Mouse (Mus musculus) embryonic facial prominence, embryonic 14.5 days (tissue): ENCODE results near the gene Gjc1. TPM values are rescaled to one million over a fixed set of nuclear protein-coding genes. Genes with fewer than 3 reads are reported as not detected.

Source experiments
- ATAC-seq: fragments of 200-750 bp; cut with Nextera tagmentation; 2 replicates; pipeline ENCODE4 v1.8.0; 2017; ENCODE audit warnings: low read depth, moderate number of reproducible peaks, moderate TSS enrichment
- DNase-seq: peaks from one replicate; pipeline ENCODE4 v3.0.0-alpha.2; 2015; ENCODE audit warnings: low spot score
- H3K27ac ChIP-seq: fragments of 300-500 bp; sonication (generic); replicated peaks from 2 replicates; pipeline ENCODE4 v1.5.1; 2014; ENCODE audit warnings: low read depth, mild to moderate bottlenecking, low read length, moderate library complexity
- H3K27me3 ChIP-seq: fragments of 300-500 bp; sonication (generic); replicated peaks from 2 replicates; pipeline ENCODE4 v1.6.1; 2014; ENCODE audit warnings: low read length; ENCODE audit not compliant: control insufficient read depth, insufficient read depth
- H3K36me3 ChIP-seq: fragments of 300-500 bp; sonication (generic); 2 replicates; pipeline ENCODE4 v1.6.1; 2014; ENCODE audit warnings: low read length, mixed read lengths; ENCODE audit not compliant: control insufficient read depth, insufficient read depth
- H3K4me1 ChIP-seq: fragments of 300-500 bp; sonication (generic); 2 replicates; pipeline ENCODE4 v1.6.1; 2014; ENCODE audit warnings: antibody characterized with exemption, low read length; ENCODE audit not compliant: control insufficient read depth, insufficient read depth
- H3K4me2 ChIP-seq: fragments of 300-500 bp; sonication (generic); 2 replicates; pipeline ENCODE4 v1.6.1; 2014; ENCODE audit warnings: low read depth, mild to moderate bottlenecking, low read length, moderate library complexity, mixed read lengths
- H3K4me3 ChIP-seq: fragments of 300-500 bp; sonication (generic); 2 replicates; pipeline ENCODE4 v1.5.1; 2014; ENCODE audit warnings: low read depth, mild to moderate bottlenecking, low read length
- H3K9ac ChIP-seq: fragments of 300-500 bp; sonication (generic); 2 replicates; pipeline ENCODE4 v1.6.1; 2014; ENCODE audit warnings: low read depth, mild to moderate bottlenecking, low read length, moderate library complexity, mixed read lengths
- H3K9me3 ChIP-seq: fragments of 300-500 bp; sonication (generic); 2 replicates; pipeline ENCODE4 v1.6.1; 2016; ENCODE audit warnings: low read length; ENCODE audit not compliant: control insufficient read depth
- WGBS: fragments of 180-500 bp; shearing (Covaris S2); extraction: QIAGEN DNeasy Blood & Tissue Kit; methylation state at CpG from one replicate; pipeline ENCODE4 v1.1.7; 2014; 5-methylcytosine and 5-hydroxymethylcytosine counted together
- polyA plus RNA-seq: library from polyadenylated mRNA; unstranded; fragments of >200 nt; fragmentation: Nextera tagmentation; extraction: Ambion mirVana; gene quantifications from 2 replicates; pipeline ENCODE4 v1.2.1, GENCODE M21; 2014

The Gjc1 gene
- 46.0 and 49.6 TPM in 2 replicates for polyA plus RNA-seq

- H3K9me3 ChIP-seq, result no peaks in the 10 kb centered on the region
- 0% methylated on average over 11 of the region's 97 CpGs for WGBS
- peak within 1 kb of the TSS; percentile 99 for H3K9ac ChIP-seq
- peak within 1 kb of the TSS; percentile 82 for H3K4me2 ChIP-seq
- H3K36me3 ChIP-seq, result no peaks in the 10 kb centered on the region
- peak; percentile 88 for DNase-seq
- H3K4me3 ChIP-seq, result peak within 1 kb of the TSS; percentile 92
- peak; percentile 86 for ATAC-seq
- H3K4me1 ChIP-seq, result peaks cover 17% of the 10 kb centered on the region
- peak within 1 kb of the TSS; percentile 99 for H3K27ac ChIP-seq
- H3K27me3 ChIP-seq, result no peaks in the 10 kb centered on the region; the same call in none of the 2 replicates
Measured at GRCm38 (mm10) chr11:102819021-102819782, at the start of gene Gjc1. Gene Gjc1, minus strand, starts transcription at chr11:102819700.

- Histone ChIP-seq H3K4me3 (no peak overlapping the region), H3K36me3 (peaks cover 88% of the 10 kb centered on the region), H3K27me3 (no peaks in the 10 kb centered on the region), H3K9ac (no peak overlapping the region), H3K4me2 (no peak overlapping the region), H3K9me3 (no peaks in the 10 kb centered on the region), H3K27ac (no peak overlapping the region), H3K4me1 (no peaks in the 10 kb centered on the region)
- 31% methylated on average over 4 of the region's 4 CpGs for WGBS
- DNase-seq (peak; percentile 92), ATAC-seq (peak; percentile 44; the same call in 1 of the 2 replicates)
Measured at GRCm38 (mm10) chr11:102864272-102864671, 44.8 kb upstream of the Gjc1 start.

- no peak overlapping the region for H3K27ac ChIP-seq
- no peaks in the 10 kb centered on the region for H3K27me3 ChIP-seq
- no peak overlapping the region for H3K9ac ChIP-seq
- no peak overlapping the region for H3K4me2 ChIP-seq
- no peak for ATAC-seq
- WGBS, result 87% methylated on average over 8 of the region's 8 CpGs
- no peak for DNase-seq
- H3K4me1 ChIP-seq, result no peaks in the 10 kb centered on the region
- H3K4me3 ChIP-seq, result no peak overlapping the region
- no peaks in the 10 kb centered on the region for H3K9me3 ChIP-seq
- H3K36me3 ChIP-seq, result peaks cover 72% of the 10 kb centered on the region
Measured at GRCm38 (mm10) chr11:102859933-102860332, 40.4 kb upstream of the Gjc1 start.

- Histone ChIP-seq H3K9me3 (no peaks in the 10 kb centered on the region), H3K4me2 (no peak overlapping the region), H3K27me3 (no peaks in the 10 kb centered on the region), H3K4me3 (no peak overlapping the region), H3K27ac (no peak overlapping the region), H3K9ac (no peak overlapping the region), H3K36me3 (peaks cover 78% of the 10 kb centered on the region), H3K4me1 (no peaks in the 10 kb centered on the region)
- DNase-seq (no peak), ATAC-seq (no peak)
- 96% methylated on average over 11 of the region's 11 CpGs for WGBS
Measured at GRCm38 (mm10) chr11:102858951-102859350, 39.5 kb upstream of the Gjc1 start.

GRCm38 (mm10) chr11:102855941-102856340 is 36.4 kb upstream of the Gjc1 start:
- 43% methylated on average over 6 of the region's 6 CpGs for WGBS
- no peak overlapping the region for H3K4me3 ChIP-seq
- no peak overlapping the region for H3K4me2 ChIP-seq
- peaks cover 74% of the 10 kb centered on the region for H3K36me3 ChIP-seq
- no peaks in the 10 kb centered on the region for H3K9me3 ChIP-seq
- H3K9ac ChIP-seq, result no peak overlapping the region
- H3K27ac ChIP-seq, result no peak overlapping the region; the same call in 1 of the 2 replicates
- DNase-seq (peak; percentile 39), ATAC-seq (no peak)
- no peaks in the 10 kb centered on the region for H3K4me1 ChIP-seq
- no peaks in the 10 kb centered on the region for H3K27me3 ChIP-seq

- Histone ChIP-seq H3K27me3 (no peaks in the 10 kb centered on the region), H3K4me3 (no peak overlapping the region), H3K9ac (no peak overlapping the region), H3K9me3 (no peaks in the 10 kb centered on the region), H3K36me3 (peaks cover 74% of the 10 kb centered on the region), H3K4me2 (no peak overlapping the region), H3K27ac (no peak overlapping the region), H3K4me1 (no peaks in the 10 kb centered on the region)
- DNase-seq (no peak), ATAC-seq (no peak)
Measured at GRCm38 (mm10) chr11:102853760-102854159, 34.3 kb upstream of the Gjc1 start.

GRCm38 (mm10) chr11:102851883-102852282 is 32.4 kb upstream of the Gjc1 start:
- Histone ChIP-seq H3K4me1 (no peaks in the 10 kb centered on the region), H3K4me2 (no peak overlapping the region), H3K27me3 (no peaks in the 10 kb centered on the region), H3K27ac (no peak overlapping the region), H3K9ac (no peak overlapping the region), H3K4me3 (no peak overlapping the region), H3K9me3 (no peaks in the 10 kb centered on the region), H3K36me3 (peaks cover 79% of the 10 kb centered on the region)
- DNase-seq (peak; percentile 44), ATAC-seq (0 out of 2 replicates have a peak, but pooled peaks have one; percentile 55)
- 71% methylated on average over 5 of the region's 5 CpGs for WGBS

- Histone ChIP-seq H3K4me2 (no peak overlapping the region), H3K27me3 (no peaks in the 10 kb centered on the region), H3K27ac (no peak overlapping the region), H3K9me3 (no peaks in the 10 kb centered on the region), H3K4me1 (no peaks in the 10 kb centered on the region), H3K4me3 (no peak overlapping the region), H3K36me3 (peaks cover 97% of the 10 kb centered on the region), H3K9ac (no peak overlapping the region)
- DNase-seq (no peak), ATAC-seq (no peak)
- 63% methylated on average over 10 of the region's 10 CpGs for WGBS
Measured at GRCm38 (mm10) chr11:102845926-102846325, 26.4 kb upstream of the Gjc1 start.
